Mouse (Mus musculus) T-helper 2 cell (primary cell): ENCODE data around the gene Olfr98.
"Not testable (repeated sequence)": the region's sequence is repeated elsewhere in the genome, so short reads cannot be mapped to it uniquely, and the experiment has no call there.

Experiments
- in situ Hi-C: fragments of 300-600 bp; cut with MboI, MseI; formaldehyde crosslinking; loops from one replicate; pipeline ENCODE4 v1.15.1; 2025; ENCODE audit warnings: high pct_unique_total_duplicates

Olfr98 gene

GRCm38 (mm10) chr17:37263626-37264025 is at the start of gene Olfr98:
Gene Olfr98 (minus strand): TSS chr17:37263749.
- in situ Hi-C loops: no loop called here

- in situ Hi-C loops: no loop called here
Observed at GRCm38 (mm10) chr17:37310146-37310699, 46.7 kb upstream of the Olfr98 start.

GRCm38 (mm10) chr17:37308483-37308882 is 44.9 kb upstream of the Olfr98 start:
- in situ Hi-C loops: no loop called here

GRCm38 (mm10) chr17:37304213-37304612 is 40.7 kb upstream of the Olfr98 start, which contains the start of gene Olfr101:
Gene Olfr101 (minus strand): TSS chr17:37304313.
- in situ Hi-C loops: no loop called here

DNA sequence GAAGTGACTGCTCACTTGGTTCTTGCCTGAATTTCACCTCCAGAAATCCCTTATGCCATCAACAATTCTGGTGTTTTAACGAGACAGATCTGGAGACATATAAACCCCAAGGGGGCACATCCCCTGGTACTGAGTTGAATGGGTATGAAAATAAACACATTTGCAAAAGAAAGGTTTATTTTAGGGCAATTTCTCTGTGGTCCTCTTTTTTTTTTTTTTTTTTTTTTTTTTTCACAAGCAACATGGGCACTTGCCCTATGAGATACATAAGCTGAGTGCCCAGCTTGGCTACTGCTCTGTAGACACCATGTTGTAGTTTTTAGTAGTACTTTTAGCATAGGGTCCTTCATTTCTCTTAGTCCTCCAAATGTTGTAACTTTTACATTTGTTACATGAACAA is 19.8 kb upstream of the Olfr98 start, which contains the start of gene Olfr99:
Olfr99 (minus strand) TSS at position 101 of the 400 bp plus-strand sequence.
- in situ Hi-C loops: no loop called here

- in situ Hi-C loops: no loop called here
Observed at GRCm38 (mm10) chr17:37280331-37280730, 16.8 kb upstream of the Olfr98 start.

DNA sequence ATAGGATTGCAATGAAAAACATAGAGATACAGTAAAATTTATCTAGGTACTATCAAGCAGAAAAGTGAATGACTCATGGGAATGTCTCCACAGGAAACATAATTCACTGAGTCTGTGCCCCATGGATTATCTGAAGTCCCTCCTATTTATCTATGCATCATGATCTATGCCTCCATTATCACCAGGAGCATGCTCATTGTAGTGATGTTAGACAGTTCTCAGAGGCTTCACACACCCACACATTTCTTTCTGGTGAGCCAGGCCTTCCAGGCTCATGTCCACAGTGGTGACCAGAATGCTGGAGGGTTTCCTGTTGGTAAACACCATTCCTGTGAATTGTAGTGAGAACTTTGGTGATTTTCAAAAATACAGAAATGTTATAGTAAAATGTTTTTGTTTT is 13.0 kb upstream of the Olfr98 start:
- in situ Hi-C loops: no loop called here

DNA sequence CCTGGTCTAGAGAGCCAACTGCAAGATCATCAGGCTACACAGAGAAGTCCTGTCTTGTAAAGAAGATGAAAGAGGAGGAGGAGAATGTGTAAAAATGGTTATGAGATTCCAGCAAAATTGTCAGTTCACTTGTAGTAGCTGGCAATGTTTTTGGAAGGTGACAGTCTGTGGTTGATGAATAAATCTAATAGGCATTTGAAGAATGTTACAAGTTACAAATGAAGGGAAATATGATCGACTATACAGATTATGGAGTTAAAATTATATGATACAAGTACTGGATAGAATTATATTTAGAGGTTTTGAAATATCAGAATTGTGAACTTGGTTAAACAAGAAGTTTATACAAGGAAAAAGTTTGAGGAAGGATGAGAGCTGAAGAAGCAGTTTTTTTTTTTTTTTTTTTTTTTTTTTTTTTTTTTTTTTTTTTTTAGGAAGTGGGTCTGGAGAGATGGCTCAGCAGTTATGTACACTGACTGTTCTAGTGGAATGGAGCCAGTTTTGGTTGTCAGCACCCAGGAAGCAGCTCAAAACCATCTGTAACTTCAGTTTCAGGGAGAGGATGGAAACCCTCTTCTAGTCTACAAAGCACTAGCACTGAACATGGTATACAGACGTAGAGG is 12.2 kb upstream of the Olfr98 start:
- in situ Hi-C loops: no loop called here

- in situ Hi-C loops: no loop called here
Observed at GRCm38 (mm10) chr17:37270702-37271092, 7.1 kb upstream of the Olfr98 start.

DNA sequence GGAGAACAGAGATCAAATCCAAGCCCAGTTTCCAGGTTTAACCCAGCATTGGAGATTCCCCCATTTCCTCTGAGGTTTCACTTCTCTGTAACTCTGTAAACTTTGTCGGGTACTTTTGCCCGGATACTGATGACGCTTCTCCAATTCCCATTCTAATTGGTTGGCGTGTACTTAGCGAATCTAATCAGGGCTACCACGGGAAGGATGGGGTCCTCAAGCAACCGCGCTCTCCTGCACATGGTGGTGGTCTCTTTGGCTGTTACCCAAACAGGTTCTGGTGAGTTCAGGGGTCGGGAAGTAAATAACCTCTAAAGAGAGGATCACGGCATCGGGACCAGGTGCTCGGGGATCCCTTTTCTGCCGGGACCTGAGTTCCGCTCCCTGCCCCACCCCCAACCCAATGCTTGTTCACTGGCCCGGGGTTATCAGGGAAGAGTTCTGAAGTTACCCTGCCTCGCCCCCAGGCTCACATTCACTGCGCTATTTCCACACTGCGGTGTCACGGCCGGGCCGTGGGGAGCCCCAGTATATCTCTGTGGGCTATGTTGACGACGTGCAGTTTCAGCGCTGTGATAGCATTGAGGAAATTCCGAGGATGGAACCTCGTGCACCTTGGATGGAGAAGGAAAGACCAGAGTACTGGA is 6.6 kb upstream of the Olfr98 start, which contains the start of gene H2-M3:
H2-M3 (plus strand) TSS at position 163 of the 644 bp plus-strand sequence.
- in situ Hi-C loops: no loop called here

DNA sequence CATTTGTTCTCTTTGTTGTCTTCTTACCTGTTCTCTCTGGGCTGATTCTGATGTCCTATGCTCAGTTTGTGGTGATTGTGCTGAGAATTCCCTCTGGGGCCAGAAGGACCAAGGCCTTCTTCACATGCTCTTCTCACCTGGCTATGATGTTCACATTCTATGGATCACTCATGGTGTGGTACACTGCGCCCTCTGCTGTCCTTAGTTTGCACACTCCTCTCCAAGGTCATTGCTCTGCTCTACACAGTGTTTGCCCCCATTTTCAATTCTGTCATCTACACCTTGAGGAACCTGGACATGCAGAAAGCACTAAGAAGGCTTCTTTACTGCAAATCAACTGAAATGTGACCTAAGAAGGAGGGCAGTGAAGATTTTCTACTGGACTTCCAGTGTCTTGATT is 13.0 kb downstream of the Olfr98 start:
- in situ Hi-C loops: no loop called here

- in situ Hi-C loops: no loop called here
Observed at GRCm38 (mm10) chr17:37249460-37249859, 14.1 kb downstream of the Olfr98 start.

- in situ Hi-C loops: no loop called here
Observed at GRCm38 (mm10) chr17:37246715-37247114, 16.8 kb downstream of the Olfr98 start.

- in situ Hi-C loops: no loop called here
Observed at GRCm38 (mm10) chr17:37242198-37242597, 21.4 kb downstream of the Olfr98 start.

DNA sequence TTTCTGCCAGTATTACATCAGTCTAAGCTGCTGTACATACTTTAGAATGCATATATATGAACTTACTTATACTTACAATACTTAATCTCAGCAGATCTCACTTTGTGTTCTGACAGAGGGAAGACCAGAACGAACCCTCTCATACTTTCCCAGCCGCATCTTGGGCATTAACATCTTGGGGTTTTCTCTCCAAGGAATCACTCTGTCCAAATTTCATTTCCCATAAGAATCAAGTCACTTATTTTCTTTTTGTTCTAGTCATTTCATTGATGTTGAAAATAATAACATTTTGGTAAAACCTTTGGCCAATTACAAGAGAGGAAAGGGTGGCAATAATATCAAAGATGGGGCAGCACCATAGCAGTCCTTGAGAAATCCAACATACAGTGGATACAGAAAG is 26.3 kb downstream of the Olfr98 start, which contains the start of gene Olfr97:
Olfr97 (minus strand) TSS at position 101 of the 400 bp plus-strand sequence.
- in situ Hi-C loops: not testable (repeated sequence)

GRCm38 (mm10) chr17:37221879-37222278 is 41.7 kb downstream of the Olfr98 start:
- in situ Hi-C loops: no loop called here

- in situ Hi-C loops: no loop called here
Observed at GRCm38 (mm10) chr17:37219846-37220245, 43.7 kb downstream of the Olfr98 start, which contains the start of gene Olfr96. Gene Olfr96 (plus strand): TSS chr17:37220146.

GRCm38 (mm10) chr17:37218486-37218885 is 45.1 kb downstream of the Olfr98 start:
- in situ Hi-C loops: no loop called here

DNA sequence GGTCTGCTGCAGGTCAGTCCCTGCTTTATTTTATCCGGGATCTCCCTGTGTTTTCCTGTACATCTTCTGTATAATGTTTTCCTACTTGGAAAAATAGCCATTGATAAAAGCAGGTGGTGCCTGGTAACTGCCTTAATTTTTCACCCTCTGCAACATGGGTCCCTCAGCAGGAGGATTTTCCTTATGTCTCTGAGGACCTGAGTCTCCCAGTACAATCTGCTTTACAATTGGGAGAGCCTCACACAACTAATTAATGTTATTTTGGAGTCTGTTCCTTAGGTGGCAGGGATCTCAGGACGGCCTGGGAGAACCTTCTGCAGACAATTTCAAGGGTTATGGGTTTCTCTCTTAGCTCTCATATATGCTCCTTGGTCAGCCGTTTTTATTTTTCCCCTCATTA is 50.5 kb downstream of the Olfr98 start, which contains the start of gene Olfr95:
Olfr95 (minus strand) TSS at position 101 of the 400 bp plus-strand sequence.
- in situ Hi-C loops: no loop called here
